Mouse (Mus musculus): Measurements from ENCODE around the gene Nup188. TPM values are rescaled to one million over a fixed set of nuclear protein-coding genes. Genes with fewer than 3 reads are reported as not detected.

The Nup188 gene
- polyA plus RNA-seq, 1 experiment from 2014 or later = 7.5 TPM

DNA sequence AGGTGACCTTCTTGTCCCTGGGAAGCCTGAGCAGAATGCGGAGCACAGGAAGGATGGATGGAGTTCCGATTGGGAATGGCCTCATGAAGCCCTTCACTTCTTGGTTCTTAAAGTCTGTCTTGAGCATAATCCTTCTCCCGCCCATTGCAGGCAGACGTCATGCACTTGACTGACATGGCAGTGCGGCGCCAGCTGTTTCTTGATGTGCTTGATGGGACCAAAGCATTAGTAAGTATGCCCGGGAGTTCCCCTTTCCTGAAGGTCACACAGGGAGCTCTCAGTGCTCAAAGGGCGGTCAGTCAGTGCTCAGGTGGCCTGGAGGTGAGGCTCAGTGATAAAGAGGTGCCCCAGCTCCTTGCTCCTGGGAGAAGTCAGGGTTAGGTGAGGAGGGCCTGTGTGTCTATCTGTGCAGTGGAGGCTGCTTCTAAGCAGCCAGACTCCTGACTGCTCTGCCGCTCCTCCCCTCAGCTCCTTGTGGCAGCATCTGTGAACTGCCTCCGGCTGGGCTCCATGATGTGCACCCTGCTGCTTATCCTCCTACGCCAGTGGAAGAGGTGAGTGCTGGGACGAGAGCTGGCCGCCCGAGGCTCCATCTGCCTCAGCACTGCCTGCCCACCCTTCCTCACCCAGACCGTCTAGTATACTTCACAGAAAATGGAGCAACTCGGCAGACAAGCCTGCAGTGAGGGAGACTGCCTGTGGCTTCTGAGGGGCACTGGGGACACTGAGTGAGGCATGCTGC is 50.1 kb downstream of the Nup188 start:
- TF ChIP-seq CTCF (IDR thresholded peaks at IDR 0.05; ENCODE audit: low read depth) = no peak
- ATAC-seq (no peak), DNase-seq (no peak)
- Histone ChIP-seq H3K36me3 (replicated peaks; ENCODE audit: insufficient read depth, low read length) (peaks cover 69% of the 10 kb centered on the region), H3K27ac (ENCODE audit: low read depth) (no peak overlapping the region), H3K27me3 (ENCODE audit: insufficient read depth, low read length) (no peaks in the 10 kb centered on the region), H3K9ac (replicated peaks) (no peak overlapping the region), H3K9me3 (ENCODE audit: low read length) (no peaks in the 10 kb centered on the region), H3K4me2 (ENCODE audit: low read depth, low read length) (no peak overlapping the region), H3K4me1 (ENCODE audit: insufficient read depth) (no peaks in the 10 kb centered on the region), H3K4me3 (ENCODE audit: low read depth, low read length) (no peak overlapping the region)
- 86% methylated on average over 16 of the region's 16 CpGs for WGBS (ENCODE audit: insufficient replicate concordance)

- no peak for TF ChIP-seq EP300 (IDR thresholded peaks at IDR 0.05; ENCODE audit: low read depth)
- TF ChIP-seq CTCF (IDR thresholded peaks at IDR 0.05; ENCODE audit: low read depth) = no peak
- Histone ChIP-seq H3K27me3 (ENCODE audit: insufficient read depth, low read length) (no peaks in the 10 kb centered on the region), H3K9ac (replicated peaks) (no peak overlapping the region), H3K27ac (ENCODE audit: low read depth) (no peak overlapping the region), H3K4me3 (ENCODE audit: low read depth, low read length) (no peak overlapping the region), H3K9me3 (ENCODE audit: low read length) (no peaks in the 10 kb centered on the region), H3K4me1 (ENCODE audit: insufficient read depth) (no peaks in the 10 kb centered on the region), H3K36me3 (replicated peaks; ENCODE audit: insufficient read depth, low read length) (peaks cover 74% of the 10 kb centered on the region), H3K4me2 (ENCODE audit: low read depth, low read length) (no peak overlapping the region)
- ATAC-seq = no peak
- 90% methylated on average over 12 of the region's 12 CpGs for WGBS (ENCODE audit: insufficient replicate concordance)
- DNase-seq = no peak
Observed at GRCm38 (mm10) chr2:30337179-30337578, 51.0 kb downstream of the Nup188 start.

GRCm38 (mm10) chr2:30342061-30342460 is 55.9 kb downstream of the Nup188 start:
- H3K4me3 ChIP-seq (ENCODE audit: low read depth, low read length) = no peak overlapping the region
- H3K4me2 ChIP-seq (ENCODE audit: low read depth, low read length) = no peak overlapping the region
- H3K36me3 ChIP-seq (replicated peaks; ENCODE audit: insufficient read depth, low read length) = peaks cover 69% of the 10 kb centered on the region
- DNase-seq (no peak), ATAC-seq (no peak)
- H3K4me1 ChIP-seq (ENCODE audit: insufficient read depth) = no peaks in the 10 kb centered on the region
- TF ChIP-seq CTCF (IDR thresholded peaks at IDR 0.05; ENCODE audit: low read depth) (no peak), EP300 (IDR thresholded peaks at IDR 0.05; ENCODE audit: low read depth) (no peak)
- no peaks in the 10 kb centered on the region for H3K9me3 ChIP-seq (ENCODE audit: low read length)
- H3K27me3 ChIP-seq (ENCODE audit: insufficient read depth, low read length) = no peaks in the 10 kb centered on the region
- 91% methylated on average over 3 of the region's 3 CpGs for WGBS (ENCODE audit: insufficient replicate concordance)
- no peak overlapping the region for H3K27ac ChIP-seq (ENCODE audit: low read depth)
- H3K9ac ChIP-seq (replicated peaks) = no peak overlapping the region

DNA sequence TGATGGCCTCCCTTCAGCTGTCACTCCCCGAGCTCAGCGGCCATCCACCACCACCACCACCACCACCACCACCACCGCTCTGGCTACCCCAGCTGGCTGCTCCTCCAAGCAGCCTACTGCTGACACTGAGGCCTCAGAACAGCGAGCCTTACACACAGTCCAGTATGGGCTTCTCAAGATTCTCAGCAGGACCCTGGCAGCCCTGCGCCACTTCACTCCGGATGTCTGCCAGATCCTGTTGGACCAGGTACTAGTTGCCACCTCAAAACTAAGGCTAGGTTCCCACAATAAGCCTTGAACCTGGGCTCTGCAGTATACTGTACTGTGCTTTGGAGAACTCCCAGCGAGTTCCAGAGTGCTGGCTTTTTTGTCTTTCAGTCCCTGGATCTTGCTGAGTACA is 56.3 kb downstream of the Nup188 start:
- no peak overlapping the region for H3K4me3 ChIP-seq (ENCODE audit: low read depth, low read length)
- no peaks in the 10 kb centered on the region for H3K27me3 ChIP-seq (ENCODE audit: insufficient read depth, low read length)
- no peaks in the 10 kb centered on the region for H3K4me1 ChIP-seq (ENCODE audit: insufficient read depth)
- H3K27ac ChIP-seq (ENCODE audit: low read depth) = no peak overlapping the region
- 88% methylated on average over 7 of the region's 7 CpGs for WGBS (ENCODE audit: insufficient replicate concordance)
- ATAC-seq (no peak), DNase-seq (no peak)
- H3K9me3 ChIP-seq (ENCODE audit: low read length) = no peaks in the 10 kb centered on the region
- no peak overlapping the region for H3K4me2 ChIP-seq (ENCODE audit: low read depth, low read length)
- TF ChIP-seq EP300 (IDR thresholded peaks at IDR 0.05; ENCODE audit: low read depth) = no peak
- no peak for TF ChIP-seq CTCF (IDR thresholded peaks at IDR 0.05; ENCODE audit: low read depth)
- no peak overlapping the region for H3K9ac ChIP-seq (replicated peaks)
- H3K36me3 ChIP-seq (replicated peaks; ENCODE audit: insufficient read depth, low read length) = peaks cover 64% of the 10 kb centered on the region

DNA sequence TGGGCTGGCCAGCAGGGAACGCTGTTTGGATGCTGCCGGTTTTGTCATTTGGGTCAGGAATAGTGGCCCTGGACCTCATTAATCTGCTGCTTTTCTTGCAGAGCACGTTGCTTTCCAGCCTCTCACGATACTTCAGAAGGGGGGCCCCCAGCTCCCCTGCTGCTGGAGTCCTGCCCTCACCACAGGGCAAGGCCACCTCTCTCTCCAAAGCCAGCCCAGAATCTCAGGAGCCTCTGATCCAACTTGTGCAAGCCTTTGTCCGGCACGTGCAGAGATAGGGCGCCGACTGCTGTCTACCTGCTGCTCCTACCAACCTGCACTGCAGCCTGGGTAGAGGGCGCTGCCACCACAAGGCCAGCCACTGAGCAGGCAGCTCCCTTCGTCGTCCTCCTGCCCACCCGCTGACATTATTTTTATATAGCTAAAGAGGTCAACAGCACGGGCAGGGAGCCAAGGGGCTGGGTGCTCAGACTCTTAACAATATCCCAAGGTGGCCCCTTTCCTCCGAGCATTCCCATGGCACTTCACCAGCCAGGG is 57.5 kb downstream of the Nup188 start:
- Histone ChIP-seq H3K4me2 (ENCODE audit: low read depth, low read length) (no peak overlapping the region), H3K27me3 (ENCODE audit: insufficient read depth, low read length) (no peaks in the 10 kb centered on the region), H3K9me3 (ENCODE audit: low read length) (no peaks in the 10 kb centered on the region), H3K4me1 (ENCODE audit: insufficient read depth) (no peaks in the 10 kb centered on the region), H3K27ac (ENCODE audit: low read depth) (no peak overlapping the region), H3K4me3 (ENCODE audit: low read depth, low read length) (no peak overlapping the region), H3K9ac (replicated peaks) (no peak overlapping the region), H3K36me3 (replicated peaks; ENCODE audit: insufficient read depth, low read length) (peaks cover 62% of the 10 kb centered on the region)
- DNase-seq (no peak), ATAC-seq (no peak)
- TF ChIP-seq CTCF (IDR thresholded peaks at IDR 0.05; ENCODE audit: low read depth) (no peak), EP300 (IDR thresholded peaks at IDR 0.05; ENCODE audit: low read depth) (no peak)
- WGBS (ENCODE audit: insufficient replicate concordance) = 79% methylated on average over 14 of the region's 14 CpGs

DNA sequence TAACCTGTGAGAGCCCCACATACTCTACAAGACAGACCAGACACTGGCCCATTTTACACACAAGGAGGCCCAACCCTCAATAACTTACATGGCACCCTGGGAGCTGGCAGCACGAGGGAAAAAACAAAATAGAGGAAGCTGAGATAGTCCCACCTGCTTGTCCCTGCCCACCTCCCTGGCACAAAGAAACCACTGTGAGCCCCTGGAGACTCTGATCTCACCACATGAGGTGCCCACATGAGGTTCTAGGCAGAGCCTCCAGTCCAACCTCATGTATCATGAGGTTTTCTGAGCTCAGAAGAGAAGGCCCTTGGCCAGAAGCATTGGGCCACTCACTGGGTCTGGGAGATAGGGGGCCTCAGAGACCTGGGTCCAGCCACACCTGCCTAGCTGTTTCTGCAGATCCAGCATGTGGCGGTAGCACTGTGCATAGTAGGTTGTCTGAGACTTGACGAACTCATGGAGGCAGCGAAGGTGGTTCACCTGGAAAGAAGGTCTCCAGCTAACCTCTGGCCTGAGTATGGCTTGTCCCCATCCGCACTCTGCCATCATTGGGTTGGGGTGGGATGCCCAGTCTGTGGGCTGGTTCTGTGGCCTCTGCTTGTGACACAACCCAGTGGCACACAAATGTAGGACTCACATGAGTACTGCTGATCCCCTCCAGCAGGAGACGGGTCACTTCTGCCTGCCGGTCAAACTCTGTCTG is 59.9 kb downstream of the Nup188 start:
- no peak overlapping the region for H3K27ac ChIP-seq (ENCODE audit: low read depth)
- WGBS (ENCODE audit: insufficient replicate concordance) = 77% methylated on average over 7 of the region's 7 CpGs
- no peaks in the 10 kb centered on the region for H3K4me1 ChIP-seq (ENCODE audit: insufficient read depth)
- H3K9ac ChIP-seq (replicated peaks) = no peak overlapping the region
- TF ChIP-seq EP300 (IDR thresholded peaks at IDR 0.05; ENCODE audit: low read depth) = no peak
- DNase-seq (no peak), ATAC-seq (no peak)
- no peaks in the 10 kb centered on the region for H3K9me3 ChIP-seq (ENCODE audit: low read length)
- H3K4me2 ChIP-seq (ENCODE audit: low read depth, low read length) = no peak overlapping the region
- no peaks in the 10 kb centered on the region for H3K27me3 ChIP-seq (ENCODE audit: insufficient read depth, low read length)
- no peak overlapping the region for H3K4me3 ChIP-seq (ENCODE audit: low read depth, low read length)
- peaks cover 50% of the 10 kb centered on the region for H3K36me3 ChIP-seq (replicated peaks; ENCODE audit: insufficient read depth, low read length)
